Mouse (Mus musculus) kidney, adult 2 months (tissue): ENCODE results near the gene Mcf2l. TPM values are rescaled to one million over a fixed set of nuclear protein-coding genes. Genes with fewer than 3 reads are reported as not detected.
A peak's percentile ranks its signal among the peaks of the same experiment; 100 is the strongest.

Experiments
- DNase-seq: peaks from one replicate; pipeline ENCODE4 v3.0.0; 2021
- H3K27ac ChIP-seq: fragments of 200-500 bp; 2 replicates; pipeline ENCODE4 v1.5.1; 2012; ENCODE audit warnings: low read depth, low read length, control low read depth, inconsistent platforms; ENCODE audit not compliant: insufficient read depth
- H3K27me3 ChIP-seq: fragments of 200-500 bp; replicated peaks from 2 replicates; pipeline ENCODE4 v1.6.1; 2012; ENCODE audit warnings: mild to moderate bottlenecking, moderate library complexity, low read length, inconsistent platforms; ENCODE audit not compliant: control insufficient read depth, insufficient read depth
- H3K36me3 ChIP-seq: fragments of 200-500 bp; 2 replicates; pipeline ENCODE4 v1.6.1; 2012; ENCODE audit warnings: mild to moderate bottlenecking, moderate library complexity, low read length, inconsistent platforms; ENCODE audit not compliant: control insufficient read depth, insufficient read depth
- H3K4me1 ChIP-seq: fragments of 200-500 bp; 2 replicates; pipeline ENCODE4 v1.6.1; 2011; ENCODE audit warnings: low read length; ENCODE audit not compliant: control insufficient read depth, insufficient read depth
- H3K4me3 ChIP-seq: fragments of 200-500 bp; 2 replicates; pipeline ENCODE4 v1.5.1; 2011; ENCODE audit warnings: mild to moderate bottlenecking, low read depth, low read length, control low read depth; ENCODE audit not compliant: insufficient read depth
- CTCF ChIP-seq: fragments of 200-500 bp; conservative IDR thresholded peaks from 2 replicates; pipeline ENCODE4 v1.5.1; 2011; ENCODE audit warnings: low read depth, mild to moderate bottlenecking, control low read depth, low read length, moderate library complexity, mixed read lengths; ENCODE audit not compliant: insufficient read depth, insufficient read length
- POLR2A ChIP-seq: fragments of 200-500 bp; IDR thresholded peaks from one replicate; pipeline ENCODE4 v1.6.1; 2011; ENCODE audit warnings: low read depth, low read length, control low read depth
- WGBS: fragments of 180-500 bp; shearing (Covaris S2); methylation state at CpG from one replicate; pipeline ENCODE4 v1.1.7; 2018; 5-methylcytosine and 5-hydroxymethylcytosine counted together
- polyA plus RNA-seq: library from polyadenylated mRNA; depleted of rRNA; stranded (reverse); fragments of >200 nt; gene quantifications from 2 replicates; pipeline ENCODE4 v1.2.3, GENCODE M21; 2012

Mcf2l gene
- polyA plus RNA-seq, 1 experiment, result 15.1 TPM

DNA sequence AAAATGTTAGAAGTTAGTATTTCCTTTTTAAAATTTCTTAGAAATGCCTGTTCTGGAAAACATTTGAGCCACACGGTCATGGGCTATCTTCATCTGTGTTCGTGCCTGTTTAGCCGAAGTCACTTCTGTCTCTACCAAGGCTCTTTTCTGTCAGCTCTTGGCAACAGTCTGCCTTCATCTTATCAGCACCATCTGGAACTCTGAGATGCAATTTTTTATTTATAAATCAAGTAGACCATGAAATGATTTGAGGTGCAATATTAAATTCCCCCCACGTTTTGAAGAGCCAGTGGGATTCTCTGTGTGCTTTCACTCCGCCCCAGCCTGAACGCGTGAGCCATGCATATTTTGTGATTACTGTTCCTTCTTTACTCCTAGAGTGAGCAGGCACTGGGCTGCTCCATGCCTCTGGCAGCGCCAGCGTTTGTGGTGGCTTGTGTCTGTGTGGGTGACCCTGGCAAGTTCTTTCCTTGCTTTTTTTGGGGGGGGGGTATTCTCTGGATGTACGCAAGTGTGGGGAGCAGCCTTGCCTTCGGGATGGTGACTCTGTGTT is 15.5 kb downstream of the Mcf2l start:
- TF ChIP-seq POLR2A (no peak), CTCF (no peak)
- no peak for DNase-seq
- Histone ChIP-seq H3K27me3 (no peaks in the 10 kb centered on the region), H3K36me3 (no peaks in the 10 kb centered on the region), H3K4me1 (no peaks in the 10 kb centered on the region), H3K4me3 (no peak overlapping the region), H3K27ac (no peak overlapping the region)
- WGBS, result 82% methylated on average over 11 of the region's 11 CpGs

DNA sequence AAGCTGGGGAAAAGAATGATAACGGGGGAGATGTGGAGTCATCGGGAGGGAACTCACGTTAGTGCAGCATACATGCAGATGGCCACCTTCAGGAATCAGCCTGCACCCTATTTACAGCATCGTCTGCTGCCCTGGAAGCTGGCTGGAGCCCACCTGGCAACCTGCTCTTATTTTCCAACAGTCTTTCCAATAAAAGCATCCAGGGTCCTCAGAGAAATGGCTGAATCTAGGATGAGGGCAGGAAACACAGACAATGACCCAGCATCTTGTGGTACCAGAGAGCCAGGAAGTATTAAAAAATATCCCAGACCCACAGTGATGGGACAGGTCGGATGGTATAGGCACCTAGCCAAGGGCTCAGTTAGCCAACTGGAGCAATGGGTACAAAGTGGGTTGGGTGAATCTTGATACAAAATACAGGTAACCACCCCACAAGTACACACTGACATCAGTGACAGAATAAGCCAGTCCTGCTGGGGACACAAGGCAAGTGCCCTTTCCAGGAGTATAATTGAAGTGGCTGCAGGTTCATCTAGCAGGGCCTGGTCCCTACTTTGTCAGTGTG is 19.4 kb downstream of the Mcf2l start:
- WGBS, result 76% methylated on average over 5 of the region's 5 CpGs

DNA sequence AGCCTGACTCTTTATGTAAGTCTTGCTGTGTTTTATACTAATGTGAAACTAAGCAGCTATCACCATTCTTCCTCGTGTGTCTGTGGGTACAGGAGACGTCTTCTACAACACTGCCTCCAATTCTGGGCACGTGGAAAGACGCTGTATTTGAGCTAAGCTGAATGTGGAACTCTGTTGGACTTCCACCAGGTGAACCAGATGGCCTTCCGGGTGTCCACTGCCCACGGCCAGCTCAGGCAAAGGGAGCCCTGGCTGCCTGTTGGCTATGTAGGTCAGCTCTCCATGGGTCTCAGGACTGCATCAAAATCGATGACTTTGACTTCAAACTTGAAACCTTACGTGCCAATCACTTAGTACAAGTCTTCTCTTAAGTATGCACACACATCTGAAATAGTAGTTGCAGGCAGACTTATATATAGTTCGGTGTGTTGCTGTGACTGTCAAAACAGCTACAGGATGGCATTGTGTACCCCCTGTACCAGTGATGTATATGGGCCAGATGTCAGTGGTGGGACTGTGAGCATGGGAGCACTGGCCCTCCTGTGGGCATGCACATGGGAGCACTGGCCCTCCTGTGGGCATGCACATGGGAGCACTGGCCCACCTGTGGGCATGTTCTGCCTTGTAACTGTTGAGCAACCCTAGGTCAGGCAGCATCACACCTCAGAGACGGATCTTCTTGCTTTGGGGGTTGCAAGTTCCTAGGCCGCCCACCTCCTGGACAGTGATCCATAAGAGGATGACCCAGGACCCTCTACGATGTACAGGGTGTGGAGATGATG is 20.4 kb downstream of the Mcf2l start:
- H3K36me3 ChIP-seq, result no peaks in the 10 kb centered on the region
- no peaks in the 10 kb centered on the region for H3K27me3 ChIP-seq
- no peak overlapping the region for H3K27ac ChIP-seq
- no peak for TF ChIP-seq CTCF
- no peak for TF ChIP-seq POLR2A
- 84% methylated on average over 12 of the region's 12 CpGs for WGBS
- H3K4me3 ChIP-seq, result no peak overlapping the region
- DNase-seq, result no peak
- H3K4me1 ChIP-seq, result peaks cover 18% of the 10 kb centered on the region

More for the DNA sequence above, 19.4 kb downstream of the Mcf2l start:
- Histone ChIP-seq H3K27ac (no peak overlapping the region), H3K27me3 (no peaks in the 10 kb centered on the region), H3K4me3 (no peak overlapping the region), H3K4me1 (peaks cover 10% of the 10 kb centered on the region), H3K36me3 (no peaks in the 10 kb centered on the region)
- DNase-seq, result no peak
- TF ChIP-seq CTCF (no peak), POLR2A (no peak)

DNA sequence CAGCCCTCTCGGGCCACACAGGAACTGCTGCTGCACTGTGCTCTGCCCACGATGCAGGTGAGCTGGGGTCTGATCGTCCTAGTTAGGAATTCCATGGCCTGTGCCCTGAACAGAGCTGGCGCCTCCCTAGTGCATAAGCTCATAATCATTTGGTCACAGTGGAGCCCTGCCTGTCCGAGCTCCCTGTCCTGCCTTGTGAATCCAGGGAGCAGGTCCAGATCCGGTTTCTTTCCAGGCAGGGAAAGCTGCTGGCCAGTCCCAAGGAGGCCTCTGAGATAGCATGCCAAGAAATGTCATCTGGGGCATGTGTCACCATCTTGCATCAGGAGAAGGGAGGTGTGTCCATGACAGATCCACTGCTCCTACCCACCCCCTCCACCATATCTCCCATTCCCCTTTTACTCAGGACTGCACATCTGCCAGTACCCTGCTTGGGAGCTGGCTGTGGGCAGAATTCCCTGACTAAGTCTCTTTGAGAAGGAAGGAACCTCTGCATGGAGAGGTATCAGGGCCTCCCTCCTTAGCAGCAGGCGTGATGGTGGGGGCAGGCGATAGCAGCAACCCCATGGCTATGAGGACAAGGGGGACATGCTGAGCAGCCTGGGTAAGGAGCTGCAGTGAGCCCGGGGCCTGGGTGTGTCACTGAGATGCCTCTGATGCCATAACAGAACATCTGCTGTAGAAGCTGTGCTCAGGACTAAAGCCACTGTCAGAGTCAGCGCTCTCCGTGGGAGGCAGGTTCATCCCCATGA is 21.4 kb downstream of the Mcf2l start:
- TF ChIP-seq CTCF, result no peak
- no peak overlapping the region for H3K4me3 ChIP-seq
- H3K27ac ChIP-seq, result no peak overlapping the region
- WGBS, result 80% methylated on average over 11 of the region's 11 CpGs
- peaks cover 23% of the 10 kb centered on the region for H3K4me1 ChIP-seq
- H3K27me3 ChIP-seq, result no peaks in the 10 kb centered on the region
- no peak for DNase-seq
- no peaks in the 10 kb centered on the region for H3K36me3 ChIP-seq

DNA sequence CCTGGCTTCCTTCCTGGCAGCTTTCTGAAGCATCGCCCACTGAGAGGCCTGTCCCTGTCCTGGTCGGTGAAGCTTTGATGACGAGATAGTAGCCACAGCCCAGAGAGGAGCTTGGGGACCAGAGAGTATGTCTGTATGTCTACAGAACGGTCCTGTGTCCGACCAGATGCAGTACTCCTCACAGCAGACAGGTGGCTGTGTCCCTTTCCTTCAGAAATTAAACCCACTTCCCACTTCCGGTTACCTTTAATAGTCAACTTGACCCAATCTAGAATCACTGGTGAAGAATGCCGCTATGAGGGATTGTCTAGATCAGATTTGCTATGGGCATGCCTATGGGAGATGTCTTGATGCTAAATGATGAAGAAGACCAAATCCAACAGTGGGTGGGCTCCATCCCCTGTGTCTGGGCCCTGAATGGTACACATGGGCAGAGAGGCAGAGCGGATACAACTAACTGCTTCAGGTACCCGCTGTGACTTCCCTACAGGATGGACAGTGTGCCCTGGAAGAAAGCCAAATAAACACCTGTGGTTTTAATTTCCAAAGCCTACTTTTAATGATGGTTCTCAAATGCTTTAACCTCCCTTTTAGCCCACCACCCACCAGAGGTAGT is 22.0 kb downstream of the Mcf2l start:
- WGBS, result 61% methylated on average over 9 of the region's 9 CpGs
- no peak for DNase-seq

DNA sequence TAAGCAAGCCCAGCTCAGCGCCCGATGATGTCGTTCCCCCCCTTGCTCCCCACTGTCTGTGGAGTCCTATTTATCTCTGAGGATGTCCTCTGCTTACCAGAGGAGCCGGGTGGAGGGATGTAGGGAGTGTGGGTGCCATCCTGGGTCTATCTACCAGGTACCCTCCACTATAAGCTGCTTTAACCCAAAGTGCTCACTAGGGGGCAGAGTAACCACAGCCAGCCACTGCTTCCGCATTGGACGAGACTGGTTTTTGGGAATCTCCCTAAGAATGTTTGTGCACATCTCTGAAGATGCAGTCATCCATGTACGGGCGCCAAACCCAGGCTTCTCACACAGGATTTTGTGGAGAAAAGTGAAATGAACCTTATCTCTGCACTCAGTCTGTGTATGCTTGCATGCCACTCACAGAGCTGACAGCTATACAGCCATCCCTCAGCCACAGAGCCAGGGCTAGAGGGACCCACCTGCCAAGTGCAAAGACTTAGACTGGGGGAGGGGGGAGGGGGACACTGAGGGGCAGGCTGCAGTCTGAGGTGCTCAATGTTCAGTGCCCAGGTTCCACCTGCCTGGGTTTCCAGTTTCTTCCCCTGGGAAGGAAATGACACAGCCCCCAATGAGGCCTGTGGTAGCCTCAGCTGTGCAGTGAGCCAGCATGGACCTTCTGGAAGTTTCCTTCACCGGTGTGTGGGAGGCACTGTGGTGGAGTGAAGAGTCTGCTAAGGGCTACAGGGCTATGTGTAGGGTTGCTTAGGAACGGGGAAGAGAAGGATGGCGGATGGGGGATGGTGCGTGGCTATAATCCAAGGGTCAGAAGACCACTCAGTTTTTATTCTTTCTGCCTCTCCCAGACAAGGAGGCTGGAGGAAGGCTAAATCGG is 23.1 kb downstream of the Mcf2l start:
- WGBS, result 35% methylated on average over 13 of the region's 13 CpGs
- Histone ChIP-seq H3K27ac (no peak overlapping the region), H3K4me1 (peaks cover 23% of the 10 kb centered on the region), H3K27me3 (no peaks in the 10 kb centered on the region), H3K4me3 (no peak overlapping the region), H3K36me3 (no peaks in the 10 kb centered on the region)
- peak; percentile 84 for TF ChIP-seq CTCF
- no peak for TF ChIP-seq POLR2A
- DNase-seq, result peak; percentile 76

More for the DNA sequence above, 22.0 kb downstream of the Mcf2l start:
- TF ChIP-seq CTCF (no peak; the same call in 1 of the 2 replicates), POLR2A (no peak)
- no peak overlapping the region for H3K27ac ChIP-seq
- no peak overlapping the region for H3K4me3 ChIP-seq
- H3K4me1 ChIP-seq, result peaks cover 23% of the 10 kb centered on the region
- no peaks in the 10 kb centered on the region for H3K27me3 ChIP-seq
- H3K36me3 ChIP-seq, result no peaks in the 10 kb centered on the region
